Mouse (Mus musculus): ENCODE results near the gene Kcnk2. TPM values are rescaled to one million over a fixed set of nuclear protein-coding genes. Genes with fewer than 3 reads are reported as not detected.

Gene Kcnk2
- polyA plus RNA-seq, 1 experiment = not detected

DNA sequence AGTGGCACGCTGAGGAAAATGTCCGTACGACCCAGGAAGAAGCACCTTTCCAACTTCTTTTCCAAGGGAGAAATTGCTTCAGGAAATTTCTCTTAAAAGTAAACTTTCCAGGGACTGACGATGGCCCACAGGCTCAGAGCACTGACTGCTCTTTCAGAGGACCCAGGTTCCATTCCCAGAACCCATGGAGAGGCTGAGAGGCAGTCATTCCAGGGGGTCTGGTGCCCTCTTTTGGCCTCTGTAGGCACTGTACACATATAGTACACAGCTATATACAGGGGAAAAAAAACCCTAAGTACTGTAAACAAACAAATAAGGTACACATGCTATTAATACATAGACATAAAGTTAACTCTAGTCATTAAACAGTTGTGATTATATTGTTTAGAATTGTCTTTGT is 174.6 kb downstream of the Kcnk2 start:
- 77% methylated on average over 4 of the region's 4 CpGs for WGBS
- Histone ChIP-seq H3K4me3 (replicated peaks; ENCODE audit: control insufficient read depth, low read depth, low read length) (no peak overlapping the region), H3K27ac (ENCODE audit: control insufficient read depth, insufficient read depth, low read depth, low read length, poor library complexity) (no peak overlapping the region), H3K4me1 (ENCODE audit: control insufficient read depth, insufficient read depth, low read length) (no peaks in the 10 kb centered on the region)
- TF ChIP-seq CTCF (IDR thresholded peaks at IDR 0.05; ENCODE audit: control insufficient read depth, insufficient read depth, low read length) (no peak), POLR2A (IDR thresholded peaks at IDR 0.05; ENCODE audit: borderline replicate concordance, control insufficient read depth, low read depth, low read length) (no peak)

DNA sequence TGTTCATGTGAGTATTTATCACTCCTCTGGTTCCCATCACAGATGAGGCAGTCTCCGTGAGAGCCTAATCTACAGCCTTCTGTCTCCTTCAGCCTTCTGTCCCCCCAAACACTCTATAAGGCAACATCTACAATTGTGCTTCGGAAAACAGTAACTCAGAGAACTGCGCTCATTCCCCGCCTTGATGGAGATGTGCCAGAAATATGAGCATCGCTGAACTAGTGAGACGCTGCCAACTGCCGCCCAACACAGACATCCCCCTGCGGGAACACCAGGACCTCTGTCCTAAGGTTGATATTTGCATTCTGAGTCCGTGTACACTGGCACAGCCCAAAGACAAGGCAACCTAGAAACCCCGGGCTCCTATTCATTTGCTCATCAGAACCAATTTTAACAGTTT is 183.0 kb downstream of the Kcnk2 start:
- Histone ChIP-seq H3K4me1 (ENCODE audit: control insufficient read depth, insufficient read depth, low read length) (no peaks in the 10 kb centered on the region), H3K27ac (ENCODE audit: control insufficient read depth, insufficient read depth, low read depth, low read length, poor library complexity) (no peak overlapping the region), H3K4me3 (replicated peaks; ENCODE audit: control insufficient read depth, low read depth, low read length) (no peak overlapping the region)
- WGBS = 86% methylated on average over 10 of the region's 10 CpGs
- TF ChIP-seq POLR2A (IDR thresholded peaks at IDR 0.05; ENCODE audit: borderline replicate concordance, control insufficient read depth, low read depth, low read length) (no peak), CTCF (IDR thresholded peaks at IDR 0.05; ENCODE audit: control insufficient read depth, insufficient read depth, low read length) (no peak)

DNA sequence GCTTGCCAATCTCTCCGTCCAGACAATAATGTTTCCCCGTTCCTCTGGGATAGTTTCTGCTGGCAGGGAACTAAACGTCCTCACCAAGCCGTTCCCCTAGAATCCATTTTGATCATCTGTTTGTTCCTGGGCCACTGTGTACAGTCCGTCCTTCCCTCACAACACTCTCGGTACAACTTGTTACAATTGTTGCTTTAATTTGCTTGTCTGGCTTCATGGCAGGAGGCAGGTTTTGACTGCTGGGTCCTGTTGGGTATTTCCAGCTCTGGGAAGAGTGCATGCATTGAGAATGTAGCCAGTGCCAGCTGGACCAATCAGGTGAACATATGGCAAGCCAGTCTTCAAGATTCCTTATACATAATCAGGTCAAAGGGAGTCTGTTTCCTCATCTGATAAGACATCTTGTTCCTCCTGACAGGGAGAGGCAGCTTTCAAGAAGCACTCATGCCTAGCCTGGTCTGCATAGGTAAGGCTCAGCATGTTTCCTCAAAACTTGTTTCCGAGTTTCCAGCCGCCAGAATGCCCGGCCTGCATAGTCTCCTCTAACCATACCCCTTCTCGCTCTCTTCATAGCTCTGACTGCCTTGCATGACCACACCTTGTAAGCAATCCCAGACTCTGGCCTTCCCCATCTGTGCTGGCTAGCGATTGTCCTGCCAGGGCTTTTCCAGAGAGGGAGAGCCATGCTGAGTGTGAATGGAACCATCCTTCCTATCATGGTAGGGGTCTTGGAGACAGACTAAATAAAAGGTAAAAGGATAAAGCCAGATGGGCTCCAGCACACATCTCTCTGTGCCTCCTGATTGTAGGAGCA is 184.1 kb downstream of the Kcnk2 start:
- H3K27ac ChIP-seq (ENCODE audit: control insufficient read depth, insufficient read depth, low read depth, low read length, poor library complexity) = no peak overlapping the region
- TF ChIP-seq POLR2A (IDR thresholded peaks at IDR 0.05; ENCODE audit: borderline replicate concordance, control insufficient read depth, low read depth, low read length) (no peak), CTCF (IDR thresholded peaks at IDR 0.05; ENCODE audit: control insufficient read depth, insufficient read depth, low read length) (no peak)
- no peaks in the 10 kb centered on the region for H3K4me1 ChIP-seq (ENCODE audit: control insufficient read depth, insufficient read depth, low read length)
- no peak overlapping the region for H3K4me3 ChIP-seq (replicated peaks; ENCODE audit: control insufficient read depth, low read depth, low read length)
- 79% methylated on average over 11 of the region's 11 CpGs for WGBS

DNA sequence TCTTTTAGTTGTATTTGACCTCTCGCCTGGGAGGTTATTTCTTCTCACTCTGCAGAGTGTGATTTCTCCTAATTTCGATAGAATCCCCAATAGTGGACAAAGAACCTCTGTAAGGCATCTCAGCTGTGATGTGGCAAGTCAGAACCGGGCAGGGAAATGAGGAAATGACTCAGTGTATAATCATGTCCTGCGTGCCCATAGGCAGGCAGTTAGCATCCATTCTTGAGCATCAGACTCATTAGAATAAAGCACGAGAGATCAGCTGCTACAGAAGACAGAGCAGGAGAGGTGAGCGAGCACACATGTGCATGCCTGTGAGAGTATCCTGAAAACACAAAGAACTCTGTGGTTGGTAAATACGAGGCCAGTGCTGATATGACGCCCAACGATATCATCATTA is 186.9 kb downstream of the Kcnk2 start:
- Histone ChIP-seq H3K4me1 (ENCODE audit: control insufficient read depth, insufficient read depth, low read length) (no peaks in the 10 kb centered on the region), H3K27ac (ENCODE audit: control insufficient read depth, insufficient read depth, low read depth, low read length, poor library complexity) (no peak overlapping the region), H3K4me3 (replicated peaks; ENCODE audit: control insufficient read depth, low read depth, low read length) (no peak overlapping the region)
- TF ChIP-seq CTCF (IDR thresholded peaks at IDR 0.05; ENCODE audit: control insufficient read depth, insufficient read depth, low read length) = no peak
- TF ChIP-seq POLR2A (IDR thresholded peaks at IDR 0.05; ENCODE audit: borderline replicate concordance, control insufficient read depth, low read depth, low read length) = no peak
- WGBS = 42% methylated on average over 9 of the region's 9 CpGs

DNA sequence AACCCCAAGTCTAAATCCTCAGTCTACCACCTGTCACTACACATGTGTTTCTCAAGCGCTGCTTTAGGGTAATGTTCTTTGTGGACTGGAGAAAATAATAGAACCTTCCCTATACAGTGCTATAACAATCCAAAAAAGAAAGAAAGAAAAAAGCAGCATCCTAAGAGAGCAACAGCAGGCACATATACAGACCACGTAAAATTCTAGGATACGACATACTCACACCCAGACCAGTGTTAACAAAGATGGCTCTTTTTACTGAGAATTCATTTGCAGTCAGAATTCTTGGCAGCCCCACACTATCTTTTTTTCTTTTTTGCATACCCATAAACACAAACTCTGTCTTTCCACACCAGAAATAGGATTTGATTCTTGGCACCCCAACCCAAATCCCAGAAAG is 187.6 kb downstream of the Kcnk2 start:
- H3K4me1 ChIP-seq (ENCODE audit: control insufficient read depth, insufficient read depth, low read length) = no peaks in the 10 kb centered on the region
- 80% methylated on average over 3 of the region's 3 CpGs for WGBS

DNA sequence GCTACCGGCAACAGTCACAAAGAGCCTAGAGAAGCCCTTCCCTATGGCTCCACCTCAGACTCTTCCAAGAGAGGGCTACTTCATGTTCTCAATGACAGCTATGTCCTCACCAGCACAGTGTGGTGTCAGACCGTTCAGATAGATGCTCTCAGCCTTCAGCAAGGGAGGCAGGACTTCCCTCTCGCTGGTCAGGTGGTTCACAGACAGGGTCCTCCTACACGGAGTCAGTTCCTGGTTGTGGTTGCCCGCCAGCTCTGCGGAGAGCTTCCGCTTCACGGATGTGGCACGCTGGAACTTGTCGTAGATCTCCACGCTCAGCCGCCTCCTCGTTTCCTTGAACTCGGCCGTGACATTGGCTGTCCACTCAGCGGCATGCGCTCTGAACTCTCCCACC is 192.4 kb downstream of the Kcnk2 start:
- H3K4me3 ChIP-seq (replicated peaks; ENCODE audit: control insufficient read depth, low read depth, low read length) = no peak overlapping the region
- TF ChIP-seq CTCF (IDR thresholded peaks at IDR 0.05; ENCODE audit: control insufficient read depth, insufficient read depth, low read length) (no peak), POLR2A (IDR thresholded peaks at IDR 0.05; ENCODE audit: borderline replicate concordance, control insufficient read depth, low read depth, low read length) (no peak)
- H3K27ac ChIP-seq (ENCODE audit: control insufficient read depth, insufficient read depth, low read depth, low read length, poor library complexity) = no peak overlapping the region
- no peaks in the 10 kb centered on the region for H3K4me1 ChIP-seq (ENCODE audit: control insufficient read depth, insufficient read depth, low read length)
- WGBS = 85% methylated on average over 17 of the region's 17 CpGs

More for the DNA sequence above, 187.6 kb downstream of the Kcnk2 start:
- TF ChIP-seq CTCF (IDR thresholded peaks at IDR 0.05; ENCODE audit: control insufficient read depth, insufficient read depth, low read length) (no peak), POLR2A (IDR thresholded peaks at IDR 0.05; ENCODE audit: borderline replicate concordance, control insufficient read depth, low read depth, low read length) (no peak)
- no peak overlapping the region for H3K27ac ChIP-seq (ENCODE audit: control insufficient read depth, insufficient read depth, low read depth, low read length, poor library complexity)
- H3K4me3 ChIP-seq (replicated peaks; ENCODE audit: control insufficient read depth, low read depth, low read length) = no peak overlapping the region

DNA sequence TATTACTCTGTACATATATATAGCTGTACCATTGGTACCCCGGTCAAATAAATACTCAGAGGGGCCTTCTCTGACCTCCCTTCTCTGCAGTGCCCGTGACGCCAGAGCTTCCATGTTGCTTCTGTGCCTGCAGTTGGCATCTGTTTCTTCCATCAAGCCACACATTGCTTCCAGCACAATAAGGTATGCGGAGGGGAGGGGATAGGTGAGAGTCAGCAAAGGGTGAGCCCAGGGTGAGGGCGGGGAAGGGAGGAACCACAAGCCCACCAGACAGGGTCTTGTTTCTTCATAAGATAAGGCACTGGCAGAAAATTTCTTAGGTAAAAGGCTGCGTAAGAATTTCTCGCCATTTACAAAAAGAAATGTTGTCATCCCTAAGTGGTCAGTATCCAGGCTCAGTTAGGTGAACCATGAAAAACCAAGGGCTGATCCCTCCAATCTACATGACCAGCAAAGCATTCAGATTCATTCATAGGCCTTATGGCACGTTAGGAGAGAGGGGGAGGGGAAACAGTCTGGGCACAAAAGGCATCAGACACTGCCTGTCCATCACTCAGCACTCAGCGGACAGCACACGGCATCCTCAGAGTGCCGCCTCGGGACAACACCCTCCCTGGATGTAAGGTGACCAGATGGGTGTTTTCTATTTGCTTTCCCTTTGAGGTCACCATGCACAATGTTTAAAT is 192.9 kb downstream of the Kcnk2 start:
- 83% methylated on average over 12 of the region's 12 CpGs for WGBS
- H3K4me3 ChIP-seq (replicated peaks; ENCODE audit: control insufficient read depth, low read depth, low read length) = no peak overlapping the region
- no peak overlapping the region for H3K27ac ChIP-seq (ENCODE audit: control insufficient read depth, insufficient read depth, low read depth, low read length, poor library complexity)
- H3K4me1 ChIP-seq (ENCODE audit: control insufficient read depth, insufficient read depth, low read length) = no peaks in the 10 kb centered on the region
- TF ChIP-seq CTCF (IDR thresholded peaks at IDR 0.05; ENCODE audit: control insufficient read depth, insufficient read depth, low read length) = no peak
- TF ChIP-seq POLR2A (IDR thresholded peaks at IDR 0.05; ENCODE audit: borderline replicate concordance, control insufficient read depth, low read depth, low read length) = no peak

DNA sequence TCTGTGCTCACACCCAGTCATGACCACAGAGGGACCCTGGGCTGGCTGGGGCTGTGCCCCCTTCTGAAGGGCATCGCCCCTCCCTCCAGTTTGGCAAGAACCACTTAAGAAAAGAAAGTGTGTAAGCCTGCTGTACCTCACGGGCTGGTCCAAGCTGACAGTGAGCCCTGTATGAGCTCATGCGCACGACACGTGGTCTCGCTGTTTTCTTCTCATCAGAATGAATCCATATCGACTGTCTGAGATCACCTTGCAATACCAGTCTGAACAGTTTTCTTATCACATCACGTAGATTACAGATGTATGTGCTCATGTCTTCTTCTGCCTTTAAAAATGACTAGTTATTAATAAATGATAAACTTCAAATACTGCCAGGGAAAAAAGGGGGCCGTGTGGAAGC is 193.5 kb downstream of the Kcnk2 start:
- 86% methylated on average over 9 of the region's 9 CpGs for WGBS
- TF ChIP-seq POLR2A (IDR thresholded peaks at IDR 0.05; ENCODE audit: borderline replicate concordance, control insufficient read depth, low read depth, low read length) = no peak
- no peak for TF ChIP-seq CTCF (IDR thresholded peaks at IDR 0.05; ENCODE audit: control insufficient read depth, insufficient read depth, low read length)
- H3K4me3 ChIP-seq (replicated peaks; ENCODE audit: control insufficient read depth, low read depth, low read length) = no peak overlapping the region
- no peak overlapping the region for H3K27ac ChIP-seq (ENCODE audit: control insufficient read depth, insufficient read depth, low read depth, low read length, poor library complexity)
- H3K4me1 ChIP-seq (ENCODE audit: control insufficient read depth, insufficient read depth, low read length) = no peaks in the 10 kb centered on the region
